Mouse (Mus musculus): ENCODE measurements around the gene Opcml. TPM values are rescaled to one million over a fixed set of nuclear protein-coding genes. Genes with fewer than 3 reads are reported as not detected.

The Opcml gene
- total and polyA plus RNA-seq, 3 experiments: 0.94 to 1.3 (median 1.2) TPM

- Histone ChIP-seq H3K36me3 (ENCODE audit: control insufficient read depth, insufficient read depth, low read length) (no peaks in the 10 kb centered on the region), H3K27me3 (ENCODE audit: control insufficient read depth, insufficient read depth, low read length) (no peaks in the 10 kb centered on the region), H3K79me2 (replicated peaks; ENCODE audit: control insufficient read depth, insufficient read depth, low read length) (no peaks in the 10 kb centered on the region), H3K4me3 (no peak overlapping the region), H3K4me1 (ENCODE audit: control insufficient read depth, insufficient read depth, low read length) (no peaks in the 10 kb centered on the region), H3K27ac (no peak overlapping the region), H3K9ac (ENCODE audit: low read depth, low read length) (no peak overlapping the region)
- 59% methylated on average over 7 of the region's 7 CpGs for WGBS
- DNase-seq: no peak
- intact Hi-C loops (cut with DNase I): loop anchor here (1.0 kb wide), 2 partner anchors 834 to 838 kb away; no protein-coding TSS in a partner anchor
- no peak for TF ChIP-seq POLR2A (IDR thresholded peaks at IDR 0.05; ENCODE audit: insufficient read depth, low read depth, low read length)
- peak; percentile 73 for TF ChIP-seq CTCF (IDR thresholded peaks at IDR 0.05)
Observed at GRCm38 (mm10) chr9:28247742-28248503, 457.3 kb downstream of the Opcml start.

DNA sequence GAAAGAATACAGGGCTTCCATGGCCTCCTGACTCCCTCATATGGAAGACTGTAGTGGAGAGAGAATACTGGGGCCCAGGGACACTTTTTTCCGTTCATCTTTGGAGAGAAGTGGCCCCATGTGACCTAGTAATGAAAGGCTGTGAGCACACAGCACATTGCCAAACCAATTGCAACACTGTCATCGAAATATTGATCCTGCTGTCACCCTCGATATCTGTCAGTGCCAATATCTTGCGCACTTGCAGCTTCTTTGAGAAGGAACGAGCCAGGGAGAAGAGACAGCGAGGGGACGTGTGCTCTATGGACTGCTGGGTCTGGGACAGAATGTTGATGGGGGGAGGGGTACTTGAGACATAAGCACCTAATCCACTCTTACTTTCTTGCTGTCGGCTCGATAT, 460.8 kb downstream of the Opcml start:
- intact Hi-C loops (cut with DNase I): no loop called here
- WGBS: 79% methylated on average over 9 of the region's 9 CpGs

DNA sequence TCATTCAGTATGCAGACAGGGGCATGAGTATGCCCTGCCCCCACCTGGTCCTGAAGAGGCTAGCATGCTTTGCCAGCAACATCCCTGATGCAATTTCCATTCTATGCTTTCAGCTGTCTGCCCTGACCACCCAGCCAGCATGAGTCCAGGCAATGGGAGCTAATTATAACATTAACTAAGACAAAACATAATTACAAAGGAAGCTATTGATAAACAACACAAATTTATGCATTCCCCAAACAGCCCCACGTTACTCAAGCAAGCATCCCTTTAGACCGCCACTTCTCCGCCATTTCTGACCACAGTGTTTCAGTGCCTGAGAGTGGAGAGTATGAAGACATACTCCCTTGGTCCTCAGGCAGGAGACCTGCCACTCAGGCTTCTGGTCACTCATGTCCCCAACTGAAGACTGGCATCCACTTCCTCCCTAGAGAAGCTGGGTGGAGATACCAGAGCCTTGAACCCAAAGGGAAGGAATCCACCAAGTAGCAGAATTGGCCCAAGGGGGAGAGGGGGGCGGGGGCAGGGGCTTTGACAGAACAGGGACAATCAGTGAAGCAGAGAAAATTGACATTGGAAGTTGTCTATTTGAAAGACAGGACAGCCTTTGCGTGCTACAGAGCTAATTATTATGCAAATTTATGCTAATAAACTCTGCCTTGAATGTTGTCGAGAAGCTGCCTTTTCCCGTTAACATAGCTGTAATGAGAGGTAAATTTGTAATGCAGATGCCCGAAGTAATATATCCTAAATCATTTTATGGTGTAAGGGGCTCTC, 464.7 kb downstream of the Opcml start:
- no peak overlapping the region for H3K27ac ChIP-seq
- TF ChIP-seq EP300 (IDR thresholded peaks at IDR 0.05; ENCODE audit: insufficient read depth, low read depth, low read length) (no peak), CTCF (IDR thresholded peaks at IDR 0.05) (no peak), POLR2A (IDR thresholded peaks at IDR 0.05; ENCODE audit: insufficient read depth, low read depth, low read length) (no peak)
- no peak for DNase-seq
- intact Hi-C loops (cut with DNase I): no loop called here
- H3K36me3 ChIP-seq (ENCODE audit: control insufficient read depth, insufficient read depth, low read length): no peaks in the 10 kb centered on the region
- no peaks in the 10 kb centered on the region for H3K4me1 ChIP-seq (ENCODE audit: control insufficient read depth, insufficient read depth, low read length)
- H3K4me3 ChIP-seq: no peak overlapping the region
- H3K27me3 ChIP-seq (ENCODE audit: control insufficient read depth, insufficient read depth, low read length): no peaks in the 10 kb centered on the region
- no peaks in the 10 kb centered on the region for H3K79me2 ChIP-seq (replicated peaks; ENCODE audit: control insufficient read depth, insufficient read depth, low read length)
- H3K9ac ChIP-seq (ENCODE audit: low read depth, low read length): no peak overlapping the region
- WGBS: 86% methylated on average over 8 of the region's 8 CpGs

More for the DNA sequence above, 460.8 kb downstream of the Opcml start:
- Histone ChIP-seq H3K36me3 (ENCODE audit: control insufficient read depth, insufficient read depth, low read length) (no peaks in the 10 kb centered on the region), H3K9ac (ENCODE audit: low read depth, low read length) (no peak overlapping the region), H3K4me1 (ENCODE audit: control insufficient read depth, insufficient read depth, low read length) (no peaks in the 10 kb centered on the region), H3K27ac (no peak overlapping the region), H3K27me3 (ENCODE audit: control insufficient read depth, insufficient read depth, low read length) (no peaks in the 10 kb centered on the region), H3K79me2 (replicated peaks; ENCODE audit: control insufficient read depth, insufficient read depth, low read length) (no peaks in the 10 kb centered on the region), H3K4me3 (no peak overlapping the region)
- no peak for DNase-seq
- TF ChIP-seq POLR2A (IDR thresholded peaks at IDR 0.05; ENCODE audit: insufficient read depth, low read depth, low read length): no peak
- TF ChIP-seq EP300 (IDR thresholded peaks at IDR 0.05; ENCODE audit: insufficient read depth, low read depth, low read length): no peak
- no peak for TF ChIP-seq CTCF (IDR thresholded peaks at IDR 0.05)

GRCm38 (mm10) chr9:28255905-28256268, 465.3 kb downstream of the Opcml start:
- intact Hi-C loops (cut with DNase I): no loop called here
- Histone ChIP-seq H3K79me2 (replicated peaks; ENCODE audit: control insufficient read depth, insufficient read depth, low read length) (no peaks in the 10 kb centered on the region), H3K27ac (no peak overlapping the region), H3K36me3 (ENCODE audit: control insufficient read depth, insufficient read depth, low read length) (no peaks in the 10 kb centered on the region), H3K27me3 (ENCODE audit: control insufficient read depth, insufficient read depth, low read length) (no peaks in the 10 kb centered on the region), H3K9ac (ENCODE audit: low read depth, low read length) (no peak overlapping the region), H3K4me3 (no peak overlapping the region), H3K4me1 (ENCODE audit: control insufficient read depth, insufficient read depth, low read length) (no peaks in the 10 kb centered on the region)
- TF ChIP-seq EP300 (IDR thresholded peaks at IDR 0.05; ENCODE audit: insufficient read depth, low read depth, low read length) (no peak), CTCF (IDR thresholded peaks at IDR 0.05) (no peak), POLR2A (IDR thresholded peaks at IDR 0.05; ENCODE audit: insufficient read depth, low read depth, low read length) (no peak)
- 76% methylated on average over 1 of the region's 1 CpGs for WGBS
- DNase-seq: no peak

DNA sequence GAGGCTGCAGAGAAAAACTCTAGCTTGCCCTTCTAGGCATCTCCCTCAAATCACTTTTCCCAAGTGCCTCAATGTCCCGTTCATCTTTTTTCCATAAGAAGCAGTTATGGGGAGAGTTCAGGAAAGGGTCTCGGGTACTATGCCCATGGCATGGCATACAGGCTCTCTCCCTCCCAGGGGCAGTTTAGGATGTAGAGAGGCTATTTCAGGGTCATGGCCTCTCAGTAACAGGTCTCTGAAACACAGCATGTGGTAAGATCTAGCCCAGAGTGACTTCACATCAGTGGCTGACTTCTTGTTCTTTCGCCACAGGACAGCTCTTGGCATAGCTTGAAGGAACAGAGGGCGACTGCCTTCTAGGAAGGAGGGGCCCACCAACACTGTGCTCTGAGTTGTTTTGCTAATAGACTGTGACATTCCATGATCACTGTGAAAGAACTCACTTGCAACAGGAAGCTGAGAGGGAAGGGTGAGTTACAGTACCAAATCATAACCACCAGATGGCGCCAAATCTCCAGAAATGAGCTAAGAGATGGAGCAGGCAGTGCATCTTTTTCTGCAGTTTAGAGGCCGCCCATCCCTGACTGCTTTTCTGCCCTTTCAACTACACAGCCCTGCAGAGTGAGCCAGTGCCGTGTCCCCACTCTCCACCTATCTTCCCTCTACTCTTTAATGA, 470.6 kb downstream of the Opcml start:
- Histone ChIP-seq H3K27ac (no peak overlapping the region), H3K9ac (ENCODE audit: low read depth, low read length) (no peak overlapping the region), H3K4me1 (ENCODE audit: control insufficient read depth, insufficient read depth, low read length) (no peaks in the 10 kb centered on the region), H3K79me2 (replicated peaks; ENCODE audit: control insufficient read depth, insufficient read depth, low read length) (no peaks in the 10 kb centered on the region), H3K4me3 (no peak overlapping the region), H3K27me3 (ENCODE audit: control insufficient read depth, insufficient read depth, low read length) (no peaks in the 10 kb centered on the region), H3K36me3 (ENCODE audit: control insufficient read depth, insufficient read depth, low read length) (no peaks in the 10 kb centered on the region)
- WGBS: 20% methylated on average over 7 of the region's 7 CpGs
- DNase-seq: peak; percentile 34 to 57
- intact Hi-C loops (cut with DNase I): loop anchor here (1.0 to 10.0 kb wide), 6 partner anchors 71 to 1382 kb away; no protein-coding TSS in a partner anchor
- 0 out of 2 replicates have a peak, but pooled peaks have one; percentile 32 for TF ChIP-seq EP300 (IDR thresholded peaks at IDR 0.05; ENCODE audit: insufficient read depth, low read depth, low read length)
- TF ChIP-seq CTCF (IDR thresholded peaks at IDR 0.05): peak; percentile 91
- no peak for TF ChIP-seq POLR2A (IDR thresholded peaks at IDR 0.05; ENCODE audit: insufficient read depth, low read depth, low read length)
